Mouse (Mus musculus) testis, adult 2 months (tissue): ENCODE measurements around the gene Kat6b. TPM values are rescaled to one million over a fixed set of nuclear protein-coding genes. Genes with fewer than 3 reads are reported as not detected.

Experiments used
- H3K27ac ChIP-seq: fragments of 200-500 bp; 2 replicates; pipeline ENCODE4 v1.5.1; 2012; ENCODE audit warnings: low read depth, low read length; ENCODE audit not compliant: control insufficient read depth, insufficient read depth
- H3K27me3 ChIP-seq: fragments of 200-500 bp; 2 replicates; pipeline ENCODE4 v1.6.1; 2012; ENCODE audit warnings: mild to moderate bottlenecking, low read length, moderate library complexity; ENCODE audit not compliant: control insufficient read depth, insufficient read depth
- H3K36me3 ChIP-seq: fragments of 200-500 bp; 2 replicates; pipeline ENCODE4 v1.6.1; 2012; ENCODE audit warnings: mild to moderate bottlenecking, low read length; ENCODE audit not compliant: control insufficient read depth, insufficient read depth
- H3K4me1 ChIP-seq: fragments of 200-500 bp; 2 replicates; pipeline ENCODE4 v1.6.1; 2012; ENCODE audit warnings: low read length; ENCODE audit not compliant: control insufficient read depth, insufficient read depth
- H3K4me3 ChIP-seq: fragments of 200-500 bp; 2 replicates; pipeline ENCODE4 v1.5.1; 2012; ENCODE audit warnings: low read depth, mild to moderate bottlenecking, low read length, moderate library complexity, mixed read lengths; ENCODE audit not compliant: control insufficient read depth
- CTCF ChIP-seq: fragments of 200-500 bp; IDR thresholded peaks from 2 replicates; pipeline ENCODE4 v1.5.1; 2012; ENCODE audit warnings: low read depth, mild to moderate bottlenecking, inconsistent platforms, low read length, moderate library complexity; ENCODE audit not compliant: control insufficient read depth, insufficient read depth, insufficient replicate concordance
- POLR2A ChIP-seq: fragments of 200-500 bp; IDR thresholded peaks from 2 replicates; pipeline ENCODE4 v1.6.1; 2012; ENCODE audit warnings: low read depth, mild to moderate bottlenecking, inconsistent platforms, low read length, moderate library complexity; ENCODE audit not compliant: control insufficient read depth
- polyA plus RNA-seq: library from polyadenylated mRNA; depleted of rRNA; stranded (reverse); fragments of >200 nt; gene quantifications from 2 replicates; pipeline ENCODE4 v1.2.3, GENCODE M21; 2012

The Kat6b gene
- polyA plus RNA-seq, 1 experiment: 7.6 TPM

- Histone ChIP-seq H3K4me1 (no peaks in the 10 kb centered on the region), H3K36me3 (no peaks in the 10 kb centered on the region), H3K27ac (no peak overlapping the region), H3K27me3 (no peaks in the 10 kb centered on the region), H3K4me3 (no peak overlapping the region)
- no peak for TF ChIP-seq POLR2A
These were observed 44.4 kb downstream of the Kat6b start for GRCm38 (mm10) chr14:21525674-21526073.

- TF ChIP-seq CTCF (no peak), POLR2A (no peak)
- Histone ChIP-seq H3K36me3 (no peaks in the 10 kb centered on the region), H3K27me3 (no peaks in the 10 kb centered on the region), H3K4me1 (0 out of 2 replicates have a peak, but pooled peaks cover 2% of the 10 kb centered on the region), H3K27ac (no peak overlapping the region; the same call in 1 of the 2 replicates), H3K4me3 (no peak overlapping the region)
These were observed 52.3 kb downstream of the Kat6b start for GRCm38 (mm10) chr14:21533566-21533965.

GRCm38 (mm10) chr14:21534066-21534465 lies 52.8 kb downstream of the Kat6b start:
- no peaks in the 10 kb centered on the region for H3K27me3 ChIP-seq
- H3K36me3 ChIP-seq: no peaks in the 10 kb centered on the region
- TF ChIP-seq POLR2A (no peak), CTCF (no peak)
- H3K4me3 ChIP-seq: no peak overlapping the region
- no peak overlapping the region for H3K27ac ChIP-seq
- H3K4me1 ChIP-seq: 0 out of 2 replicates have a peak, but pooled peaks cover 2% of the 10 kb centered on the region

- H3K27ac ChIP-seq: no peak overlapping the region
These were observed 53.5 kb downstream of the Kat6b start for GRCm38 (mm10) chr14:21534542-21535272.

GRCm38 (mm10) chr14:21536485-21537181 lies 55.4 kb downstream of the Kat6b start:
- H3K27me3 ChIP-seq: no peaks in the 10 kb centered on the region
- 0 out of 2 replicates have a peak, but pooled peaks cover 2% of the 10 kb centered on the region for H3K4me1 ChIP-seq
- no peaks in the 10 kb centered on the region for H3K36me3 ChIP-seq
- no peak for TF ChIP-seq CTCF
- no peak for TF ChIP-seq POLR2A
- H3K27ac ChIP-seq: no peak overlapping the region
- no peak overlapping the region for H3K4me3 ChIP-seq

More at GRCm38 (mm10) chr14:21534542-21535272, 53.5 kb downstream of the Kat6b start:
- Histone ChIP-seq H3K36me3 (no peaks in the 10 kb centered on the region), H3K4me3 (no peak overlapping the region), H3K4me1 (0 out of 2 replicates have a peak, but pooled peaks cover 2% of the 10 kb centered on the region), H3K27me3 (no peaks in the 10 kb centered on the region)
- TF ChIP-seq CTCF: no peak
- no peak for TF ChIP-seq POLR2A

GRCm38 (mm10) chr14:21537838-21538237 lies 56.6 kb downstream of the Kat6b start:
- no peak overlapping the region for H3K4me3 ChIP-seq
- H3K27me3 ChIP-seq: no peaks in the 10 kb centered on the region
- 0 out of 2 replicates have a peak, but pooled peaks cover 2% of the 10 kb centered on the region for H3K4me1 ChIP-seq
- H3K27ac ChIP-seq: no peak overlapping the region
- no peaks in the 10 kb centered on the region for H3K36me3 ChIP-seq
- no peak for TF ChIP-seq POLR2A
- TF ChIP-seq CTCF: no peak

- H3K4me1 ChIP-seq: 0 out of 2 replicates have a peak, but pooled peaks cover 2% of the 10 kb centered on the region
- no peak overlapping the region for H3K27ac ChIP-seq
- no peak overlapping the region for H3K4me3 ChIP-seq
- H3K27me3 ChIP-seq: no peaks in the 10 kb centered on the region
- H3K36me3 ChIP-seq: no peaks in the 10 kb centered on the region
- TF ChIP-seq POLR2A (no peak), CTCF (no peak)
These were observed 58.5 kb downstream of the Kat6b start for GRCm38 (mm10) chr14:21539731-21540130.
